Mouse (Mus musculus) G1E (cell line): Measurements from ENCODE around the gene Ski.

ENCODE experiments used
- CTCF ChIP-seq: IDR thresholded peaks from 2 replicates; pipeline ENCODE4 v1.5.1; 2012; ENCODE audit warnings: low read depth, low read length, inconsistent platforms, mixed read lengths
- GATA1 ChIP-seq: IDR thresholded peaks from 2 replicates; pipeline ENCODE4 v1.6.1; 2012; ENCODE audit warnings: borderline replicate concordance, low read length, inconsistent platforms, mixed read lengths
- GATA2 ChIP-seq: IDR thresholded peaks from 2 replicates; pipeline ENCODE4 v1.6.1; 2012; ENCODE audit warnings: low read depth, low read length, inconsistent platforms, borderline replicate concordance
- POLR2AphosphoS5 ChIP-seq: IDR thresholded peaks from 2 replicates; pipeline ENCODE4 v1.6.1; 2012; ENCODE audit warnings: low read depth, low read length, inconsistent platforms; ENCODE audit not compliant: insufficient replicate concordance
- TAL1 ChIP-seq: conservative IDR thresholded peaks from 2 replicates; pipeline ENCODE4 v1.6.1; 2012; ENCODE audit warnings: low read depth, low read length, inconsistent platforms, mixed read lengths

DNA sequence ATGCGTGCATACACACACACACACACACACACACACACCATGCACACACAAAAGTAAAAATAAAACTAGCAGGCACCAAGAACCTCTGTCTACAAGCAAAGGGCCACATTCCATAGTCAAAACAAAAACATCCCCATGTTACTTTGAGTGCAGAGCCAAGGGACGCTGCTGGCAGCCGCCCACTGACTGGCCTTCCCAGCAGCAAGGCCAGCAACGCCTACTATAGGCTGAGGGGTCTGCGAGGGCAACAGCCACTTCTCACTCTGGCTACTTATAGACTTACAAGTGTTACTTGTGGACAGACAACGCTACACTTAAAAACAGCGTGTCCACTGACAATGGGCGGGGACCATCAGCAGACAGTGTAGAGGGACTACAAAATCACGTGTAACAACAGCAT, 7.2 kb downstream of the Ski start:
- no peak for TF ChIP-seq CTCF
- no peak for TF ChIP-seq GATA1
- TF ChIP-seq TAL1, result no peak
- no peak for TF ChIP-seq GATA2
- no peak for TF ChIP-seq POLR2AphosphoS5
